Mouse (Mus musculus): ENCODE results near the gene Smad3.

DNA sequence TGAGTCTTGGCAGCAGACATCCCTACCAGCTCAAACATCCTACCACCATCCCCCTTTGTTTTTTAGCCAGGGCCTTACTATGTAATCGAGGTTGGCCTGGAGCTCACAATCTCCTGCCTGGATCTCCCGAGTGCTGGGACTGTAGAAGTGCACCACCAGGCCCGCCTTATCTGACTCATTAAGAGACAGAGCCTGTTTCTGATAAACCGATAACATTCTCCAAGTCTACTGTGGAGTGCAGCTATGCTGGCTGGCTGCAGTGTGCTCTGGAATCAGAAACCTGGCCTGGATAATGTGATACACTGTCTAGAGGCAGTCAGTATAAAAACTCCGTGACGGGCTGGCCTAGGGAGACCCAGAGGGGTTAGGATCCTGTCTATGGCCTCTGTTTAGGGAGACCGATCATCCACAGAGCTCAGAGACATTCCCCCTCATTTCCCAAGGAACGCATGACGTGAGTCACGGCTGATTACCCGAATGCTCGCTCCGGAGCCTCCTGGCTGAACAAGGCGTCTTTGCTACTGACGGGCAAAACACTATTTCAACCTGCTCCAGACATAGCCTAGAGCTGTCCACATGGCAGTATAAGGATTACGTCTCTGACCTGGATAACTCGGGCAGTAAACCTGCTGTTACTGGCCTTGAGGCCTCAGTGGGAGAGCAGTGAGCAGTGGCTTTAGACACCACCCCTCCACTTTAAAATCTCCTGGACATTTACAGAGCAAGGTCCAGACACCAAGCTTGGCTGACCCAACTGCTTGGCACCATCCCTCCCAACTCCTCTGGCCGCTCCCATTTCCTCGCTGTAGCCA lies 11.8 kb downstream of the Smad3 start:
- no peak for TF ChIP-seq POLR2A (IDR thresholded peaks at IDR 0.05; ENCODE audit: insufficient read length, low read depth)
- no peak for TF ChIP-seq E2F4 (IDR thresholded peaks at IDR 0.05; ENCODE audit: insufficient read depth)
- no peak for TF ChIP-seq MYOG (IDR thresholded peaks at IDR 0.05; ENCODE audit: control insufficient read depth in 1 of 3, insufficient read depth in 1 of 3, insufficient read length in 2 of 3, low read depth in 2 of 3)
- TF ChIP-seq MAX (IDR thresholded peaks at IDR 0.05; ENCODE audit: low read depth): no peak
- TF ChIP-seq SRF (IDR thresholded peaks at IDR 0.05; ENCODE audit: control insufficient read depth, insufficient read length, low read depth): no peak
- TF ChIP-seq TCF12 (IDR thresholded peaks at IDR 0.05; ENCODE audit: insufficient read depth, poor library complexity, severe bottlenecking): no peak
- TF ChIP-seq CEBPB (IDR thresholded peaks at IDR 0.05; ENCODE audit: insufficient read depth, poor library complexity, severe bottlenecking): no peak
- TF ChIP-seq USF1 (IDR thresholded peaks at IDR 0.05; ENCODE audit: low read depth): no peak
- no peak for TF ChIP-seq POLR2AphosphoS2 (IDR thresholded peaks at IDR 0.05; ENCODE audit: insufficient read length, low read depth)
- no peak for TF ChIP-seq MYOD1 (IDR thresholded peaks at IDR 0.05; ENCODE audit: control insufficient read depth in 1 of 3, insufficient read length in 2 of 3, low read depth in 2 of 3)
- TF ChIP-seq REST (IDR thresholded peaks at IDR 0.05; ENCODE audit: insufficient read depth, insufficient read length): no peak
- TF ChIP-seq TCF3 (IDR thresholded peaks at IDR 0.05; ENCODE audit: insufficient read length, low read depth): no peak
